Mouse (Mus musculus) CD4-positive naive resting alpha-beta T cell, adult 76 days (primary cell): ENCODE data around the gene Aurkaip1. TPM values are rescaled to one million over a fixed set of nuclear protein-coding genes. Genes with fewer than 3 reads are reported as not detected.

Source experiments
- total RNA-seq: library from RNA; stranded (reverse); gene quantifications from one replicate; pipeline ENCODE4 v1.2.4, GENCODE M21; 2023

Gene Aurkaip1
- 73.2 TPM for total RNA-seq

GRCm38 (mm10) chr4:155831205-155831766, at the start of gene Aurkaip1:
TSS of gene Aurkaip1 (plus strand) at chr4:155831272.

GRCm38 (mm10) chr4:155785819-155786218, 45.3 kb upstream of the Aurkaip1 start, which contains the start of gene Tmem88b:
TSS of gene Tmem88b (minus strand) at chr4:155785874.

GRCm38 (mm10) chr4:155790021-155790489, 41.0 kb upstream of the Aurkaip1 start, which contains the start of gene Ankrd65:
TSS of gene Ankrd65 (plus strand) at chr4:155790439.

GRCm38 (mm10) chr4:155802741-155803339, 28.2 kb upstream of the Aurkaip1 start, which contains the start of gene Mrpl20:
TSS of gene Mrpl20 (plus strand) at chr4:155802878.

GRCm38 (mm10) chr4:155811929-155812664, 19.0 kb upstream of the Aurkaip1 start, which contains the start of gene Ccnl2:
TSS of gene Ccnl2 (plus strand) at chr4:155812489.

GRCm38 (mm10) chr4:155839483-155839910, 8.4 kb downstream of the Aurkaip1 start, which contains the start of gene Mxra8:
TSS of gene Mxra8 (plus strand) at chr4:155839680.

GRCm38 (mm10) chr4:155846871-155847578, 16.0 kb downstream of the Aurkaip1 start, which contains the start of gene Dvl1:
TSS of gene Dvl1 (plus strand) at chr4:155847402.

GRCm38 (mm10) chr4:155863001-155863400, 31.9 kb downstream of the Aurkaip1 start, which contains the start of gene Tas1r3:
TSS of gene Tas1r3 (minus strand) at chr4:155863362.

GRCm38 (mm10) chr4:155869317-155870033, 38.4 kb downstream of the Aurkaip1 start, which contains the start of the genes Cptp and Ints11:
TSS of gene Cptp (minus strand) at chr4:155869440.
TSS of gene Ints11 (plus strand) at chr4:155869546.

Other genes starting within 250 kb of the Aurkaip1 start
- gene Slc35e2, start 229.9 kb upstream of the Aurkaip1 start, total RNA-seq: 34.9 TPM
- gene Cdk11b, start 206.4 kb upstream of the Aurkaip1 start, total RNA-seq: 204 TPM
- gene Gm10563, start 185.9 kb upstream of the Aurkaip1 start, total RNA-seq: not detected
- gene Mmp23, start 177.9 kb upstream of the Aurkaip1 start, total RNA-seq: not detected
- 35.2 TPM for gene Mib2, start 162.1 kb upstream of the Aurkaip1 start, total RNA-seq
- 8.0 TPM for gene Fndc10, start 136.9 kb upstream of the Aurkaip1 start, total RNA-seq
- 69.3 TPM for gene Ssu72, start 126.5 kb upstream of the Aurkaip1 start, total RNA-seq
- 1.2 TPM for gene Tmem240, start 96.5 kb upstream of the Aurkaip1 start, total RNA-seq
- gene Atad3a, start 70.2 kb upstream of the Aurkaip1 start, total RNA-seq: 52.2 TPM
- gene Vwa1, start 56.6 kb upstream of the Aurkaip1 start, total RNA-seq: not detected
- gene Tmem88b, start 45.4 kb upstream of the Aurkaip1 start, total RNA-seq: not detected
- not detected for gene Ankrd65, start 40.8 kb upstream of the Aurkaip1 start, total RNA-seq
- gene Mrpl20, start 28.4 kb upstream of the Aurkaip1 start, total RNA-seq: 36.7 TPM
- 283 TPM for gene Ccnl2, start 18.8 kb upstream of the Aurkaip1 start, total RNA-seq
- gene Mxra8, start 8.4 kb downstream of the Aurkaip1 start, total RNA-seq: 3.2 TPM
- gene Dvl1, start 16.1 kb downstream of the Aurkaip1 start, total RNA-seq: 67.2 TPM
- gene Tas1r3, start 32.1 kb downstream of the Aurkaip1 start, total RNA-seq: 1.6 TPM
- 9.6 TPM for gene Cptp, start 38.2 kb downstream of the Aurkaip1 start, total RNA-seq
- 49.4 TPM for gene Ints11, start 38.3 kb downstream of the Aurkaip1 start, total RNA-seq
- 33.6 TPM for gene Pusl1, start 60.5 kb downstream of the Aurkaip1 start, total RNA-seq
- 46.6 TPM for gene Acap3, start 60.5 kb downstream of the Aurkaip1 start, total RNA-seq
- 147 TPM for gene Ube2j2, start 112.6 kb downstream of the Aurkaip1 start, total RNA-seq
- 7.1 TPM for gene C1qtnf12, start 131.0 kb downstream of the Aurkaip1 start, total RNA-seq
- 4.5 TPM for gene B3galt6, start 161.4 kb downstream of the Aurkaip1 start, total RNA-seq
- gene Sdf4, start 161.6 kb downstream of the Aurkaip1 start, total RNA-seq: 221 TPM
- gene Tnfrsf4, start 182.6 kb downstream of the Aurkaip1 start, total RNA-seq: 33.2 TPM
- gene Tnfrsf18, start 194.9 kb downstream of the Aurkaip1 start, total RNA-seq: 59.7 TPM
- not detected for gene Ttll10, start 228.1 kb downstream of the Aurkaip1 start, total RNA-seq